Mouse (Mus musculus) midbrain, embryonic 11.5 days (tissue): Measurements from ENCODE around the gene Insm1. TPM values are rescaled to one million over a fixed set of nuclear protein-coding genes. Genes with fewer than 3 reads are reported as not detected.

Experiments
- ATAC-seq: fragments of 200-750 bp; cut with Nextera tagmentation; 2 replicates; pipeline ENCODE4 v1.8.0; 2017; ENCODE audit warnings: moderate TSS enrichment, moderate library complexity; ENCODE audit not compliant: low FRiP score
- DNase-seq: peaks from one replicate; pipeline ENCODE4 v3.0.0; 2015; ENCODE audit warnings: low spot score; ENCODE audit errors: missing footprints
- H3K27ac ChIP-seq: fragments of 300-500 bp; sonication (generic); 2 replicates; pipeline ENCODE4 v1.5.1; 2014; ENCODE audit warnings: low read depth, low read length
- H3K27me3 ChIP-seq: fragments of 300-500 bp; sonication (generic); 2 replicates; pipeline ENCODE4 v1.6.1; 2014; ENCODE audit warnings: mild to moderate bottlenecking, low read length, moderate library complexity, mixed read lengths; ENCODE audit not compliant: control insufficient read depth, insufficient read depth
- H3K36me3 ChIP-seq: fragments of 300-500 bp; sonication (generic); 2 replicates; pipeline ENCODE4 v1.6.1; 2014; ENCODE audit warnings: mild to moderate bottlenecking, low read length, moderate library complexity, mixed read lengths; ENCODE audit not compliant: control insufficient read depth, insufficient read depth
- H3K4me1 ChIP-seq: fragments of 300-500 bp; sonication (generic); 2 replicates; pipeline ENCODE4 v1.6.1; 2014; ENCODE audit warnings: low read length; ENCODE audit not compliant: control insufficient read depth, insufficient read depth
- H3K4me2 ChIP-seq: fragments of 300-500 bp; sonication (generic); 2 replicates; pipeline ENCODE4 v1.6.1; 2014; ENCODE audit warnings: mild to moderate bottlenecking, moderate library complexity
- H3K4me3 ChIP-seq: fragments of 300-500 bp; sonication (generic); 2 replicates; pipeline ENCODE4 v1.5.1; 2014; ENCODE audit warnings: low read depth, low read length
- H3K9ac ChIP-seq: fragments of 300-500 bp; sonication (generic); 2 replicates; pipeline ENCODE4 v1.6.1; 2014; ENCODE audit warnings: low read length
- H3K9me3 ChIP-seq: fragments of 300-500 bp; sonication (generic); 2 replicates; pipeline ENCODE4 v1.6.1; 2016; ENCODE audit warnings: low read length; ENCODE audit not compliant: control insufficient read depth
- WGBS: fragments of 180-500 bp; shearing (Covaris S2); extraction: QIAGEN DNeasy Blood & Tissue Kit; methylation state at CpG from one replicate; pipeline ENCODE4 v1.1.7; 2014; 5-methylcytosine and 5-hydroxymethylcytosine counted together
- polyA plus RNA-seq: library from polyadenylated mRNA; unstranded; fragments of >200 nt; fragmentation: Nextera tagmentation; extraction: Ambion mirVana; gene quantifications from 2 replicates; pipeline ENCODE4 v1.2.1, GENCODE M21; 2014

The Insm1 gene
- polyA plus RNA-seq, 1 experiment from 2014 or later: 11.7 TPM

- Histone ChIP-seq H3K9ac (peak overlapping the region; percentile 1; the same call in 1 of the 2 replicates), H3K27ac (peak overlapping the region; percentile 51; the same call in 1 of the 2 replicates), H3K4me1 (peaks cover 44% of the 10 kb centered on the region), H3K4me3 (no peak overlapping the region), H3K27me3 (peaks cover 23% of the 10 kb centered on the region), H3K36me3 (no peaks in the 10 kb centered on the region), H3K9me3 (no peaks in the 10 kb centered on the region), H3K4me2 (peak overlapping the region; percentile 12; the same call in 1 of the 2 replicates)
- DNase-seq (peak; percentile 91), ATAC-seq (no peak)
- 13% methylated on average over 14 of the region's 14 CpGs for WGBS
Measured at GRCm38 (mm10) chr2:146216111-146217064, 5.3 kb upstream of the Insm1 start.

- ATAC-seq (peak; percentile 41), DNase-seq (peak; percentile 97)
- Histone ChIP-seq H3K4me2 (peak overlapping the region; percentile 44), H3K27me3 (peaks cover 29% of the 10 kb centered on the region), H3K4me1 (peaks cover 45% of the 10 kb centered on the region), H3K4me3 (no peak overlapping the region), H3K27ac (peak overlapping the region; percentile 72), H3K36me3 (no peaks in the 10 kb centered on the region), H3K9me3 (no peaks in the 10 kb centered on the region), H3K9ac (peak overlapping the region; percentile 34)
- 1% methylated on average over 16 of the region's 16 CpGs for WGBS
Measured at GRCm38 (mm10) chr2:146217227-146217980, 4.3 kb upstream of the Insm1 start.

GRCm38 (mm10) chr2:146218161-146218691 is 3.5 kb upstream of the Insm1 start:
- H3K4me1 ChIP-seq: peaks cover 48% of the 10 kb centered on the region

GRCm38 (mm10) chr2:146218881-146219535 is 2.7 kb upstream of the Insm1 start:
- peaks cover 54% of the 10 kb centered on the region for H3K4me1 ChIP-seq
- no peaks in the 10 kb centered on the region for H3K9me3 ChIP-seq
- H3K27me3 ChIP-seq: peaks cover 45% of the 10 kb centered on the region
- no peaks in the 10 kb centered on the region for H3K36me3 ChIP-seq
- under 1% methylated on average over 19 of the region's 19 CpGs for WGBS
- H3K4me2 ChIP-seq: peak overlapping the region; percentile 44
- DNase-seq (peak; percentile 96), ATAC-seq (no peak)
- H3K9ac ChIP-seq: peak overlapping the region; percentile 34
- H3K27ac ChIP-seq: peak overlapping the region; percentile 72; the same call in 1 of the 2 replicates
- H3K4me3 ChIP-seq: 0 out of 2 replicates have a peak overlapping the region, but pooled peaks have one; percentile 14

More at GRCm38 (mm10) chr2:146218161-146218691, 3.5 kb upstream of the Insm1 start:
- DNase-seq: peak; percentile 98
- H3K36me3 ChIP-seq: no peaks in the 10 kb centered on the region
- H3K27ac ChIP-seq: peak overlapping the region; percentile 72
- under 1% methylated on average over 40 of the region's 40 CpGs for WGBS
- H3K27me3 ChIP-seq: peaks cover 37% of the 10 kb centered on the region
- ATAC-seq: peak; percentile 65
- H3K4me3 ChIP-seq: peak overlapping the region; percentile 19
- H3K4me2 ChIP-seq: peak overlapping the region; percentile 44
- H3K9me3 ChIP-seq: no peaks in the 10 kb centered on the region
- H3K9ac ChIP-seq: peak overlapping the region; percentile 34

DNA sequence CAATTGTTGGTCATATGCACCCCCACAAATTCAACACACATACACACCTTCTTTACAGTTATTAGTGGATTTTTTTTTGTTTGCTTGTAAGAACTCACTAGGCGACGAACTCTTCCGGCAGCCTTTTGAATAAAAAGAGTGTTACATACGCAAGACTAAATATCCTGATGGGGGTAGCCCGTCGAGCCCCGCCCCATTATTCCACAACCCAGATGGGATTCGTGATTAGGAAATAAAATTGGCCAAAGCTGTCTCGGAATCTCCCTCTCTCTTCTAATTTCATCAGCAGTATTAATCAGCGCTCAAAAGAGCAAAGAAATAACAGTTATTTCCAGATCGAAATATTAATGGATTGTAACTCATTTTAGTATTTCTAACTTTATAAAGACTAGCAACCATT is 1.9 kb upstream of the Insm1 start:
- ATAC-seq (no peak), DNase-seq (peak; percentile 92)
- no peak overlapping the region; the same call in 1 of the 2 replicates for H3K4me2 ChIP-seq
- no peak overlapping the region for H3K27ac ChIP-seq
- no peak overlapping the region for H3K4me3 ChIP-seq
- H3K9me3 ChIP-seq: no peaks in the 10 kb centered on the region
- H3K4me1 ChIP-seq: peaks cover 54% of the 10 kb centered on the region
- H3K36me3 ChIP-seq: no peaks in the 10 kb centered on the region
- no peak overlapping the region for H3K9ac ChIP-seq
- peaks cover 50% of the 10 kb centered on the region for H3K27me3 ChIP-seq
- WGBS: 7% methylated on average over 11 of the region's 11 CpGs

- under 1% methylated on average over 24 of the region's 24 CpGs for WGBS
- Histone ChIP-seq H3K27ac (peak overlapping the region; percentile 94), H3K4me1 (peaks cover 56% of the 10 kb centered on the region), H3K4me2 (peak overlapping the region; percentile 89), H3K9me3 (no peaks in the 10 kb centered on the region), H3K4me3 (peak overlapping the region; percentile 66), H3K9ac (peak overlapping the region; percentile 82), H3K27me3 (peaks cover 56% of the 10 kb centered on the region), H3K36me3 (no peaks in the 10 kb centered on the region)
- ATAC-seq: no peak
- DNase-seq: peak; percentile 97
Measured at GRCm38 (mm10) chr2:146220591-146221075, 1.1 kb upstream of the Insm1 start.

DNA sequence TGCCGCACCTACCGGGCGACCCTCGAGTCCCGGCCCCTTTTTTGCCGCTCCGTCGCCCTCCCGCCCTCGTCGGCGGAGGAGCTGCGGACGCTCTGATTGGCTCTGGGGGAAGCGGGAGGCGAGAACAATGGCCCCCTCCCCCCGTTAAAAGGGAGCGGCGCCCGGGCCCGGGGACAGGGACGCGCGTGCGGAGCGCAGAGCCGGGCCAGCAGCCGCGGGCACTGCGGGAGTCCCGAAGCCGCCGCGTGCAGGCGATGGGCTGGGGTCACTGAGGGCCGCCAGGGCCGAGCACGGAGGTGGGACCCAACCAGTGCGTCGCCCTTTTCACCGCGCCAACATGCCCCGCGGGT is 183 bp downstream of the Insm1 start:
- ATAC-seq (peak; percentile 56), DNase-seq (peak; percentile 97)
- Histone ChIP-seq H3K27ac (peak overlapping the region; percentile 94), H3K4me1 (peaks cover 49% of the 10 kb centered on the region), H3K4me2 (peak overlapping the region; percentile 89), H3K36me3 (no peaks in the 10 kb centered on the region), H3K9me3 (no peaks in the 10 kb centered on the region), H3K9ac (peak overlapping the region; percentile 82), H3K4me3 (peak overlapping the region; percentile 66), H3K27me3 (peaks cover 61% of the 10 kb centered on the region)
- 0% methylated on average over 33 of the region's 44 CpGs for WGBS
